Mouse (Mus musculus): ENCODE results near the gene Sipa1. TPM values are rescaled to one million over a fixed set of nuclear protein-coding genes. Genes with fewer than 3 reads are reported as not detected.
A peak's percentile ranks its signal among the peaks of the same experiment; 100 is the strongest.
"Not testable (repeated sequence)": the region's sequence is repeated elsewhere in the genome, so short reads cannot be mapped to it uniquely, and the experiment has no call there.

Sipa1 gene
- total RNA-seq, 2 experiments from 2014 or later, result 23.9 to 24.4 TPM

DNA sequence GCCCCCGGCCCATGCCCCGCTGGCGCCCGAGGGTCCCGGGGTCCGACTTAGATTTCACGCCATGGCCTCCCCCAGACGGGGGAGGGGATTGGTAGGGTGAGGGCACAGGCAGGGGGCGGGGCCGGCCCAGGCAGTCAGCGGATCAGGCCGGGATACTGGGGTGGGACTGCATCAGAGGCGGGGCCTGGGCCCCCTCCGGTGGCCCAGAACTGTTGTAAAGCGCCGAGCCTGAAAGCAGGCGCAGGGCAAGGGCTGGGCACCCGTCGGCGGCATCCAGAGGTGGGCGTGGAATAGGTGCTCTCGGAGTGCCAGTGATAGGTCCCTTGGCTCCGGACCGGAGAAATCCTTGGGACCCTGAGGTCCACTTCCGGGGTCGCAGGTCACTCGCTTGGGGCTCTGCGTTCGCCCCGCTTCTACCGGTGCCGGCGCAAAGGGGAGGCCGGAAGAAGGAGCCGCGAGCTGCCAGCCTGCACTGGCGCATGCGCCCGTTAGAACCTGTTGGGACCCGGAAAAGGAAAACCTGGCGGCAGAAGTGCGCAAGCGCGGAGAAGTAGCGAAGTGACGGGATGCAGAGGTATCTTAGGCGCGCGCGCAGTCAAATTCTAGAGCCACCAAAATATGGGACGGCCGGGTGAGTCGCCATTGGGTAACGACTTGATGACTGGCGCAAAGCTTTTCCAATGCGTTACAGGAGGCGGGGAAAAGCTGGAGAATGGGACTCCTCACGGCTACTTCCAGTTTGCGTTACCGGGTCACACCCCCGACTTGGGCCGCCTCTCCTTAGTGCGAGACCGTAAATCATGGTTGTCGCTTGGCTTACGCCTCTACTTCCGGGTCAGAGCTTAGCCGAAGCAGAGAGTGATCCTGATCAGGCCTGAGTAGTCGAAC is 24.9 kb upstream of the Sipa1 start, which contains the start of the genes Map3k11 and Pcnx3:
Gene Map3k11, plus strand, starts transcription at position 543 of the 888 bp plus-strand sequence.
Gene Pcnx3, minus strand, starts transcription at position 709 of the 888 bp plus-strand sequence.
- intact Hi-C loops (cut with DNase I), result no loop called here
- peak; percentile 98 to 99 for DNase-seq (ENCODE audit: low spot score in 2 of 2)

GRCm38 (mm10) chr19:5687738-5688137 is 24.2 kb upstream of the Sipa1 start:
- no peak for DNase-seq (ENCODE audit: low spot score in 2 of 2)
- intact Hi-C loops (cut with DNase I), result no loop called here

DNA sequence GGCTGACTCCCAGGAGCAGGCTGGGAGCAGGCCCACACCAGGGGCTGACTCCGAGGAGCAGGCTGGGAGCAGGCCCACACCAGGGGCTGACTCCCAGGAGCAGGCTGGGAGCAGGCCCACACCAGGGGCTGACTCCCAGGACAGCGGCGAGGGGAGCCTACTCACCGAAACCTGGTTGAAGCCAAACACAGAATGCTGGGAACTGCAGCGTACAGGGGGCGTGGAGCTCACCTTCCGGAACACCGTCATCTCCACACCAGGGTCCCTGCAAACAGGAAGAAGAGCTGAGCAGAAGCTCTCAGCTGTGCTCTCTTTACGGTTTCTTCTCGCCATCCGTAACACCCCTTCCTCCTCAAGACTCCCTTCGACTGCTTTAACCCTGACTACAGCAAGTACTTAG is 23.4 kb upstream of the Sipa1 start:
- intact Hi-C loops (cut with DNase I); DNase-seq (ENCODE audit: low spot score in 2 of 2): not testable (repeated sequence)

DNA sequence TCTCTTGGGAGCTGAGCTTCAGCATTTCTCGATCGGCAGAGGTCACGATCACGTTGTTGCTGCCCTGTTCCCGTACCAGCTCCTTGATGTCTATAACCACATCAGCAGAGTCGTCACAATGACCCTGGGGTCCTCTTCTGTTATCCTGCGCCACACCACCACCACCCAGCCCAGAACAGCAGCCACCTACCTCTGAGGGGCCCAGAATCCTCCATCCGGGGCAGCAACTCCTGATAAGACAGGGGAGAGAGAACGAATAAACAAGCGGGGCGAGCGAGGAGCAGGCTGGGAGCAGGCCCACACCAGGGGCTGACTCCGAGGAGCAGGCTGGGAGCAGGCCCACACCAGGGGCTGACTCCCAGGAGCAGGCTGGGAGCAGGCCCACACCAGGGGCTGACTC is 22.9 kb upstream of the Sipa1 start:
- no peak for DNase-seq (ENCODE audit: low spot score in 2 of 2)
- intact Hi-C loops (cut with DNase I), result no loop called here

DNA sequence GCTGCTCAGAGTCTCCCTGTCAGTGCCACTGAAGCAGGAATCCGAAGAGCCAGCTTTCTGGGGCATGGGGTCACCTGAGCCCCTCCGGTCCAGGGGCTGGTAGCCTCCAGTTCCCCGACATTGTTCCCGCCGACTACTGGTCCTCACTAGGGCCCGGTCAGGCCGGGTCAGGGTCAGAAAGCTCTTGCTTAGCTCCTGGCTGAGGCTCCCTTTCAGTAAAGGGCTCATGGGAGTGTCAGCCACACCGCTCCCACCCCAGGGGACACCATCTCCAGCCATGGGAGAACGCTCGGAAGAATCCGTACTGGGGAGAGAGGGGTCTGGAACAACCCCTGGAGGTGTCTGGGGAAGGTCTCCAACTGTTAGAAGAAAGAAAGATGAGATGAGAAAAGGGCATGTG is 22.4 kb upstream of the Sipa1 start:
- intact Hi-C loops (cut with DNase I), result no loop called here
- DNase-seq (ENCODE audit: low spot score in 2 of 2), result no peak

DNA sequence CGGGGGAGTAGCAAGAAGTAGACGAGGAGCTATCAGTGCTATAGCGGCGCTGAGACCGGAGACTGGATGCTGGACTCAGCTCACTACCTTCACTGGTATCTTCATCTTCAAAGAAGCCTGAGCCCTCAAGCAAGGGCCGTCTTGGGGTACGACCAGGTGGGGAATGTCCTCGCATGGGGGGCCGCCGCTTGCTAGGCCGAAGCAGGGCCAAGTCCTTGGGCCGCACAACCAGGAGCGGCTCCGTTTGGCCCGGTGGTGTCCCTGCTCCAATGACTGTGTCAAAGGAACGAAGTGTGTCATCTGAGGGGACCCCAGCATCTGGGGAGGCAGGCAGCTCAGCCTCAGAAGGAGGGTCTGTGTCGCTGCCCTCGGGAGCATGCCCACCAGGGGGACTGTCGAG is 21.9 kb upstream of the Sipa1 start:
- intact Hi-C loops (cut with DNase I), result no loop called here
- DNase-seq (ENCODE audit: low spot score in 2 of 2), result no peak

DNA sequence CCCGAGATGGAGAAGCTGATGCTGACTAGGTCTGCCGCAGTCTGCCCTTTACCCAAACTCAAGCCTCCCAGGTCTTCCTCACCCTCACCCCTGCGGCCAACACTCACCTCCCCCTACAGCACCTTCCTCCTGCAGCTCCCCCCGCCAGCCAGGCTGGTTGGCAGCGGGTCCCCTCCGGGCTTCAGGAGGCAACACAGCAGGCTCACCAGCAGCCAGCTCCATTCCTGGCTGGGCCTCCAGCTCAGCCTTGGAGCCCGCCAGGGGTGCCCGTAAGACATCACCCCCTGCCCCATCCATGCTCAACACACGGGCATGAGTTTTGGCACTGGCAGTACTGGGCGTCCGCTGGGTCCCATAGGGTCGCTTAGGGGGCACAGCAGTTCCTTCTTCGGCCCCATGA is 21.5 kb upstream of the Sipa1 start:
- no peak for DNase-seq (ENCODE audit: low spot score in 2 of 2)

DNA sequence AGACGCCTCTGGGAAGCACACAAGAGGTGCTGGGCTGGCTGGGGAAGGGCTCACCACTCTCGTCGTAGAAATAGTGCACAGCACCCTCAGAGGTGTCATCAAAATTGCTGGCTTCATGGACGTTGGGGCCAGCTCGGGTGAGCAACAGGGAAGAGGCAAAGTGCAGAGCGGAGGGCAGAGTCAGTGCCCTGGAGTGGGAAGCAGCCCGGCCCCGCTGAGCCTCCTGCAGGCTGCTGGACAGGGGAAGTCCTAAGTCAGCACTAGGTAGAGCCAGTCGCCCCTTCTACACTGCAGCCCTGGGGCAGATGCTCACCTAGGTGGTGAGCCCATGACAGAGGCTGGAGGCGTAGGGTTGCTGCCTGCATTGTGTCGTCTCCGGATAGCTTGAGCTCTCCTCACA is 20.7 kb upstream of the Sipa1 start:
- intact Hi-C loops (cut with DNase I), result no loop called here

More for the DNA sequence above, 21.5 kb upstream of the Sipa1 start:
- intact Hi-C loops (cut with DNase I), result no loop called here

DNA sequence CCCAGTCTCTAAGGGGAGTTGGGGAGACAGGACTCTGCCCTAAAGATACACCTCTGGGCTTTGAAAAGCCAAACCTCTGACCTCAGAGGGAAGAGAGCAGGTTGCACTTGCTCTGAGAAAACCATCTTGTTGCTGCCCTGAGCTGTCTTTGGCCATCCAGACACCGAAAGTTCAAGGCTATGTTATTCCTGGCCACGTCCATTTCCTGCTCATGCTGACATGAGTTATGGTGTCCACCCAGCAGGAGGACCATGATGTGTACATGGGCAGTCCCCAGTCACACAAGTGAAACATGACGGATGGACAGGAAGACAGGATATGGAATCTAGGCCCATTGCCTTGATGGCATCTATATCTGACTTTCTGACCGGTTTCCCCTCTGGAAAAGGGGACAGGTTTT is 16.9 kb upstream of the Sipa1 start:
- intact Hi-C loops (cut with DNase I), result no loop called here
- DNase-seq (ENCODE audit: low spot score in 2 of 2), result no peak

More for the DNA sequence above, 20.7 kb upstream of the Sipa1 start:
- DNase-seq (ENCODE audit: low spot score in 2 of 2), result no peak

DNA sequence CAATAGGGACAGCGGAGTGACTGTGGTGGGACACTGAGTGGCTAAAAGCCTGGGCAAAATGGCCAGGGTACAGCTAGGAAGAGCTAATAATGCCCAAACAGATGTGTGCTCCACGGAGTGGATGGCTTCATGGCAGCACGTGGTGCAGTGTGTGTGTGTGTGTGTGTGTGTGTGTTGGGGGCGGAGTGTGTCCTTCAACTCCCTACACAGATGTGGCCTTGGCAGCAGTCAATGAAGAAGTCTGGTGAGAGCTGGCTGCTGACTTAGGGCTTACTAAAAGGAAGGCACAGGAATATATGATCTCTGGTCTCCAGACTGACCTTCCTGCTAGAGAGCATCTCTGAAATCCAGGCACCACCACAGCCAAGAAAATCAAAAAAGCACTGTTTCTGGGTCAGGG is 4.9 kb upstream of the Sipa1 start:
- intact Hi-C loops (cut with DNase I), result no loop called here

DNA sequence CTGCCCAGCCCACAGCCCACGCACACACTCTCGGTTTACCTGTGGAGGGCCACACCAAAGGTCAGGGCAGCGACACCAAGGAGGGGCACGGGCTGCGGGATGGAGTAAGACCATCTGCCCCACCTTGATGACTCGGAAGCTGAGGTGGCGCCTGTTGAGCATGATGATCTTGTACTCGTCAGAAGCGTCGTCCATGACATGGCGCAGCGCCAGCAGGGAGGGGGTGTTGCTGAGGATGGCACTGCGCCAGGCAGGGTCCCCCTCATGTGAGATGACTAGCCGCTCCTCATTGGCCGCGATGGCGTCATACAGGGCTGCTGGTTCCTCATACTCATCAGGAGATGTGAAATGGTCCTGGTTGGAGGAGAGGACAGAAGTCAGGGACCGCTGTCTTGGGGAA is 2.9 kb upstream of the Sipa1 start:
- intact Hi-C loops (cut with DNase I), result no loop called here
- no peak for DNase-seq (ENCODE audit: low spot score in 2 of 2)

More for the DNA sequence above, 4.9 kb upstream of the Sipa1 start:
- DNase-seq (ENCODE audit: low spot score in 2 of 2), result no peak

DNA sequence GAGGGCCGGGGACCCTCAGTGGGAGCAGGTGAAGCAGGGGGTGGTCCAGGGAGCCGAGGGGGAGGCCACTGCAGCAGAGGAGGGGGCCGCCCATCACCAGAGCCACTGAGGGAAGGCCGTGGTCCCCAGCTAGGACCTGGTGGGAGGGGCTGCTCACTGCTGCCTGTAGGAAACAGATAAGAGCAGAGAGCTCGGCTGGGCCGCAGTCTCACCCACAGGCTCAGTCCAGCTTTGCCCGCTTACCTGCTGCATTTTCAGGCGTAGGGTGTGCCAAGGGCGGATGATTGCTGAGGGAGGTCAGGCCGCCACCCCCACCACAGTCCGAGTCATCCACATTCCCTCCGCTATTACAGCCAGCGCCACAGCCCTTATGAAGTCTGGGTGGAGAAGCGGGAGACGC is 2.0 kb upstream of the Sipa1 start:
- DNase-seq (ENCODE audit: low spot score in 2 of 2), result no peak

DNA sequence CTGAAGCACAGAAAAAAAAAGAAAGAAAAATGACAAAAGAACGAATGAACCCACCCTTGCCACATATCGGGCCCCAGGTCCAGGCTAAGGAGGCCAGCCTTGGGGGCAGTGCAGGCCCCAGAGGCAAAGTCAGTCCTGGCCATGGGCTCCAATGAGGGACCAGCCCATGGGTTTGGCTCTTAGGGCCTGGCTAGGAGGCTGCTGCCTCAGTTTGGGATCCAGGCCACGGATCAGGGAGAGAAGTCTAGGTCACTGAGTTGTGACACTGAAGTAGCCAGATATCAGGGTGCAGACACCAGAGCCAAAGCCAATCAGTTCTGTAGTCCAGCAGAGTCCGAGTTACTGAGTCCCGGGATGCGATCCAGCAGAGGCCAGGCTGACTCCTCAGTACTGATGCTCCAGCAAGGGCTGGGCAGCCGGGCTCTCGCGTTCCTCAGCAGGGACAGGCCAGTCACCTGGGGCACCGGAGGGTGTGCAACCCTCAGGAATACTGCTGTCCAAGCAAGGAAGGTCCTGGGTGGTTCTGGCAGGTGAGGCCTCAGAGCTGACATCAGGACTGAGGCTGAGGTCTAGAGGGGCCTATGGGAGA is 1.3 kb upstream of the Sipa1 start:
- intact Hi-C loops (cut with DNase I), result no loop called here
- DNase-seq (ENCODE audit: low spot score in 2 of 2), result no peak

More for the DNA sequence above, 2.0 kb upstream of the Sipa1 start:
- intact Hi-C loops (cut with DNase I), result no loop called here

GRCm38 (mm10) chr19:5662310-5662709 is 1.2 kb downstream of the Sipa1 start:
- intact Hi-C loops (cut with DNase I), result no loop called here
- no peak for DNase-seq (ENCODE audit: low spot score in 2 of 2)

DNA sequence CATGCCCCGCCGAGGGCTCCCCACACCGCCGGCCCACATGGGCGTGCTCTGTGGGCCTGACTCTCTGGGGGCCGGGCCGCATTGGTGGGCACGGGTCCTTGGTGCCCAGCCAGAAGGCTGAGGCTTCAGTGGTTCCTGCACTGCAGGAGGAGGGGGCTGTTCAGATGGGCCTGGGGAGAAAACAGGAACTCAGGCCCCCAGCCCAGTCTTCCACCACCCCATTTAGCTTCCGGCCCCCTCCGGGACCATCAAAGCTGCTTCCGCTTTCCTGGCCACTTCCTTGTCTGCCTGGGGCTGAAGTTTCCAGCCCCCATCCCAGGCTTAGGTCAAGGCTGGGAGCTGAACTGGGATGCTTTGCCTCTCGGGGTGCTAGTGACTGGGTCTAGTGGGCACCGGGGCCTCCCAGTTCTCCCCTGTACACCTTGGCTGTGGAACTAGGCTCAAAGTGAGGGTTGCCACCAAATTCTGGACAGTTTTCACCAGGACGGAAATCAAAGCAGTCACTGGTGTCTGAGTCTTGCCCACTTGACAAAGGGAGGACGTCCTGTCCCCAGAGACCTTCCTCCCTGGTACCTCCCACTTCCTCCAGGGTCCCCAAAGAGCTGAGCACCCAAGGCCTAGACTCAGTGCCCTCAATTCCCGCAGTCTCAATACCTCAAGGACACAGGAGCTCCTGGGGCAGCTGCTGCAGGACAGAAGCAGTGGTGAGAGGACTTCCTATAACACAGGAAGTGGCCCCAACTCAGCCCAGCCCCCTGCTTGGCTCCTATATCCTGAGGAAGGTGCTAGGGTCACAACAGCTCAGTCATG is 2.4 kb downstream of the Sipa1 start:
- peak; percentile 35 to 60 for DNase-seq (ENCODE audit: low spot score in 2 of 2)
- intact Hi-C loops (cut with DNase I), result no loop called here

DNA sequence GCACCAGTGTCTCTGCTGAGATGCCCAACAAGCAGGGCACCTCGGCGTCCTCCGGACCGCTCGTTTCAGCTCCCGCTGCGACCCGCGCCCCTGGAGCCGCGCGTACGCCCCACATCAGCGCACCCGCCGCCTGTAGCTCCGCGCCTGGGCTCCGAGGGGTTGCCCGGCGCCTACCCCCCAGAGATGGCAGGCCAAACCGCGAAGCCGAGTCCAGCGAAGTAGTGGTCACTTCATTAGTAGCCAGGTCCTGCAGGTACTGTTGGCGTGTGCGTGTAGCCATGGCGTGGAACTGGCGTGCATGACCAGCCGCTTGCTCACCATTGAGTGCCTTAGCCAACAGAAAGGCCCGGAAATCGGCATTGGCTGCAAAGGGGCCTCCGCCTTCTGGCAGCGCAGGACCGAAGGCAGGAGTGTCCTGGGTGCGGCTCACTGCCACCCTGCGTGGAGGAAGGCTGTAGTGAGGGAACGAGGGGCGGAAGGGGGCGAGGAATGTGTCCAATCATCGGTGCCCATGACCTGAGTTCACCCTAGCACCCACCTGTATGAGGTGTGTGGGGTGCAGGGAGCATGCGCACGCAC is 8.7 kb downstream of the Sipa1 start:
- intact Hi-C loops (cut with DNase I), result no loop called here
- no peak for DNase-seq (ENCODE audit: low spot score in 2 of 2)

DNA sequence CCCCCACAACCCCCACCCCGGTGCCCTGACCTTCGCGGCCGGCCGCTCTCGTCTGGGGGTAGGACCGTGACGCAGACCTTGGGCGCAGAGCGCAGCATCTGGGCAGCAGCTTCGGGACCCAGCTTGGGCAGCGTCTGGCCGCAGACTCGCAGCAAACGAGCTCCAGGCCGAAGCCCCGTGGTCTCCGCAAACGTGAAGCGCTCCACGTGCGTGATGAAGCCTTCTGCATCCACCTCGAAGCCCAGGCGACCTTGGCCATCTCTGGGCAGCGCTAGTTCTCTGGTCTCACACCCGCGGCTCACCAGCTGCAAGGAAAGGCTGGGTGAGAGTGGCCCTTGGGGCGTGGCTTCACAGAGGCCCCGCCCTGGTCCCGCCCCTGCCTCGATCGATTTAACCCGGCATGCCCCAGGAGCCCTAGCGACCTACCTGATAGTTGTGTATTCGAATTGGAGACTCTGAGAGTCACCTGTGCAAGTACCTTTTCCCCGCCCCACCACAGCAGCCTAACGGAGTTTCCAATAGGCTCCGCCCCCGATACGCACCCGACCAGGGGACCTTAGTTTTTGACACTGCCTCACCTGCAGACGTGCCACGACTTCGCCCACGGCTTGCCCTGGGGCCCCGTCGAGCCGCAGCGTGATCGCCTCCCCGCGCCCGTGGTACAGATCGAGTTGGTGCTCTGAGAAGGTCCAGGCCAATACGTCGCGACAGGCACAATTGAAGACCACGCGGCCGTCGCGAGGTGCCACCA is 9.4 kb downstream of the Sipa1 start:
- intact Hi-C loops (cut with DNase I), result no loop called here
- DNase-seq (ENCODE audit: low spot score in 2 of 2), result no peak

DNA sequence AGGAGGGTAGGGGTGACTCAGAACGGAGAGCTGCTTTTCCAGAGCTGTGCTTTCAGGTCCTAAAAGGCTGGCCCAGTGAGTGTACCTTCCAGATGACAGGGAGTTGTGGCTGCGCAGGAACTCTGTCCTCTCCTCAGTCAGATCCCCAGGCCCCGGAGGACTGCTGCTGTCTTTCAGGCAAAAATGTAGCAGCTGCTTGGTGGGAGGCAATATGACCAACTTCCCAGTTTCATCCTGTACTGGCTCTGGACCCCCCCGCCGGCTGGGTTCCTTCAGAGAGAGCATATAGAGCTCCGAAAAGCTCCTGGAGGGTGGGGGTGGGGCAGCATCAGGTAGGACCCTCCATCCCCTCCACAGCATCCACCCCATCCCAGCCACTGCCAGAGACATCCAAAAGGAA is 10.9 kb downstream of the Sipa1 start:
- intact Hi-C loops (cut with DNase I), result no loop called here
- DNase-seq (ENCODE audit: low spot score in 2 of 2), result peak in 1 of 2 experiments; percentile 41

All from left cerebral cortex, postnatal 14 days (tissue).